ENCODE assay signal across 11 mouse cellular contexts in genomic region chr10:11198346-11198745, GRCm38 (mm10). TPM values are rescaled to one million over a fixed set of nuclear protein-coding genes. Genes with fewer than 3 reads are reported as not detected.
DNase-seq lines count a peak whose midpoint lies in the region; ATAC-seq lines count a peak whose summit lies in the region.
"Had no signal": no experiment of that assay in that cellular context is flagged by ENCODE, and none has a peak within 500 bp of the region (broad histone marks: within the 10 kb centered on the region; RNA-seq: fewer than 3 reads in every experiment).

No protein-coding gene starts in this region.

- no peak overlapping the region for H3K9ac ChIP-seq in neural tube, embryonic 15.5 days (replicated peaks)
- H3K9ac ChIP-seq: forebrain, embryonic 12.5 days; limb, embryonic 13.5 days had no signal

- no peak overlapping the region for H3K4me2 ChIP-seq in neural tube, embryonic 15.5 days
- H3K4me2 ChIP-seq: forebrain, embryonic 12.5 days; limb, embryonic 13.5 days had no signal

- DNase-seq in adrenal gland, adult 2 months = peak; percentile 74
- no peak for DNase-seq in adrenal gland, postnatal 4 days (ENCODE audit: low spot score in 2 of 2)
- peak; percentile 51 for DNase-seq in layer of hippocampus, adult 11-12 months (ENCODE audit: low spot score)
- no peak for DNase-seq in layer of hippocampus, postnatal 25 days (ENCODE audit: extremely low spot score in 1 of 2, low spot score in 1 of 2)
- DNase-seq in heart, adult 9 months (ENCODE audit: low spot score in 2 of 2) = peak; percentile 10 to 26
- peak; percentile 27 for DNase-seq in skeletal muscle tissue, adult 2 months (ENCODE audit: low read depth, low spot score)
- no peak for DNase-seq in thymus, postnatal 4 days

- H3K4me3 ChIP-seq in neural tube, embryonic 15.5 days (replicated peaks) = no peak overlapping the region
- H3K4me3 ChIP-seq: forebrain, embryonic 12.5 days; limb, embryonic 13.5 days had no signal

- no peaks in the 10 kb centered on the region for H3K27me3 ChIP-seq in neural tube, embryonic 15.5 days (replicated peaks)
- H3K27me3 ChIP-seq: forebrain, embryonic 12.5 days; limb, embryonic 13.5 days had no signal

- no peak for ATAC-seq in neural tube, embryonic 15.5 days (ENCODE audit: low FRiP score)
- ATAC-seq: midbrain, embryonic 16.5 days had no signal

- H3K27ac ChIP-seq in neural tube, embryonic 15.5 days (replicated peaks) = no peak overlapping the region
- H3K27ac ChIP-seq: forebrain, embryonic 12.5 days; limb, embryonic 13.5 days had no signal

- no peaks in the 10 kb centered on the region for H3K9me3 ChIP-seq in neural tube, embryonic 15.5 days (replicated peaks)
- H3K9me3 ChIP-seq: forebrain, embryonic 12.5 days; limb, embryonic 13.5 days had no signal

- WGBS in neural tube, embryonic 15.5 days = 93% methylated on average over 2 of the region's 2 CpGs

- peaks cover 54% of the 10 kb centered on the region for H3K36me3 ChIP-seq in neural tube, embryonic 15.5 days

- no peaks in the 10 kb centered on the region for H3K4me1 ChIP-seq in neural tube, embryonic 15.5 days
- H3K4me1 ChIP-seq: forebrain, embryonic 12.5 days; limb, embryonic 13.5 days had no signal

RNA-seq across cellular contexts. Expression of gene Shprh, which starts 49.1 kb away (rescaled TPM):
- total RNA-seq in adrenal gland, adult 2 months (2021) = 10 to 100 TPM; 17.0 to 22.0 TPM
- 0.81 and 0.92 TPM in 2 replicates for polyA plus RNA-seq in adrenal gland, adult 2 months (2012; rRNA removed)
- total RNA-seq in adrenal gland, postnatal 4 days (2021) = 10 to 100 TPM; 27.6 to 28.3 TPM
- total RNA-seq in layer of hippocampus, postnatal 25 days (2021) = 10 to 100 TPM; 42.7 to 45.5 TPM
- 17.8 TPM in 2 replicates for polyA plus RNA-seq in neural tube, embryonic 15.5 days (2015; fragmentation: Nextera tagmentation; extraction: Ambion mirVana)

Comparison
In these comparisons a context has a peak if more than half of its experiments do, and no peak if none do; other contexts are left out.
1. DNase-seq: peak in adrenal gland, adult 2 months (single experiment), layer of hippocampus, adult 11-12 months (single experiment), heart, adult 9 months (2 of 2) and skeletal muscle tissue, adult 2 months (single experiment); none in adrenal gland, postnatal 4 days (0 of 2), layer of hippocampus, postnatal 25 days (0 of 2) and thymus, postnatal 4 days (single experiment).